Mouse (Mus musculus): Measurements from ENCODE around the gene Sim2. TPM values are rescaled to one million over a fixed set of nuclear protein-coding genes. Genes with fewer than 3 reads are reported as not detected.
A peak's percentile ranks its signal among the peaks of the same experiment; 100 is the strongest.

Sim2 gene
- total RNA-seq, 1 experiment from 2014 or later, result not detected

DNA sequence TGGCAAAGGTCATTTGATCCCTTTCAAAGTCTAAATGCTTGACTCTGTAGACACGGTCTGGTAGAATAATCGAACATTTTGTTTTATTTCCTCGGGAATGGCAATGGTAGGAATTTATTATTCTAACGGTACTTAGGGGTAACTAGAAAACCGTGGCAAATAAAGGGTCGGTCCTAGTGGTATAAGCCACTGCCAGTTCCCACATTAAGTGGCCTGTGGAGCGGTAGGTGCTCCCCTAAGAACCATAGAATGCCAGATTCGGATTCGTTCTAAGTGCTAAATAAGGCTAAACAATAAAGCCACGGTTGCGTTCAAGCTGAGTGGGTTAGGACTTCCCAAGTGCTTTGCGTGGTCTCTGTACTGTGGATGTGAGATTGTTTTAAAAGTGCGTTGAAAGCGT lies 11.7 kb downstream of the Sim2 start:
- no peak for DNase-seq

DNA sequence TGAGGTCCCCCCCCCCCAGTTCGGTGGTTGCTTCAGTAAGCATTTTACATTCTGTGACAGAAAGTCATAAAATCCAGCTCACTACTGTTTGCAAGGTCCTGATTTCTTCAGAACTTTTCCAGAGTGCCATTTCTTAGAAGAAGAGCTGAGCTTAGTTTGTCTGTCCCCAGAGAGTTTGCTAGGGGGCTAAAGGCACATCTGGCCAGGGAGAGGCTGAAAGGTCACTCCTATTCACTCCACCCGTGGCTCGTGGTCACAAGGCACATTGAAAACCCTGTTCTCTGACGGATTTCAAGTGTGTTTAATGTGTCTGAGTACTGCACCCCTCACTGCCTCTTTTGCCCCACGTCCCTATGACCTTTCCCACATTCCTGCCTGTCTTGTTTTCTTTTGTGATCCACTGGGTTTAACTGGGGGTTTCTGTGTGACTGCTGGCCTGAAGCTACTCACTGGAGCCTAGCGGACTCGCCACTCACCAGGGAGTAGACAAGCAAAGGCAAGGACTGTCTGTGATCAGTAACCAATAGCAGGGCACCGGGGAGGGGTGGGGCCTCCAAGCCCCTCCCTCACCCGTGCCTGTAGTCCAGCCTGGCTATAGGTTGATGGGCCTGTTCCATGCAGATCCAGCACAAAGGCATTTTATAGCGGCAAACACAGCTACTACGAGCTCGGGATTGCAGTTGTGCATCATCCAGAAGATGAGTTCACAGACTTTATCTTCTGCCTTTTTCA lies 13.2 kb downstream of the Sim2 start:
- no peak for DNase-seq

DNA sequence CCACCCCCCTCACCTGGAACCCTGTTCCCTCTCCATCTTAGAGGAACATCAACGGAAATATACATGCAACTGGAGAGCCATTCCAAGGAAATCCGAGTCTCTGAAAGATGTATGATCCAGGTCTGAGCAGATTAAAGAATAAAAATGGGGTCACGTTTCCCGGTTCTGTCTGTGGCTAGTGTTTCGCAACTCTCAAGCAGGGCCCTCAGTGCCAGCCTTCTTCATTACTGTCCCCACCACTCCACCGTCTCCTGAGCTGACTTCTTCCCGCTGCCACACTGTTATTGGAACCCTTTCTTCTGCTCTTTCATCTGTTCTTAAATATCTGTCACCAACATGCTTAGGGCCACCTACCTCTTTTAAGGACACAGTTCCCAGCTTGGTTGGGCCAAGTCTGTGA lies 28.4 kb downstream of the Sim2 start:
- no peak for DNase-seq

DNA sequence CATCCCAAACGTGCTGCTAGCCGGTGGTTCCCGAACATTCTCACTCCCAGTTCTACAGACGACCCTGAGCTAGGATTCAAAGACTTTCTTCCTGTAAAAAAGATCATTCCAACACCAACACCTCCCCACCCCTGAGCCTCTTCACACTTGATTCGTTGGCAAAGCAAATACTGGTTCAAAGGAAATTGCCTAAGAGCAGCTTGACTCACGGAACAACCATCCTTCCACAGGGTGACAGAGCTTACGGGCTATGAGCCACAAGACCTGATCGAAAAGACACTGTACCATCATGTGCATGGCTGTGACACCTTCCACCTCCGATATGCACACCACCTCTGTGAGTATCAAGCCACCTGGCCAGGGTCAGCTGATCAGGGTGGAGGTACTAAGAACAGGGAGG lies 30.0 kb downstream of the Sim2 start:
- no peak for DNase-seq

DNA sequence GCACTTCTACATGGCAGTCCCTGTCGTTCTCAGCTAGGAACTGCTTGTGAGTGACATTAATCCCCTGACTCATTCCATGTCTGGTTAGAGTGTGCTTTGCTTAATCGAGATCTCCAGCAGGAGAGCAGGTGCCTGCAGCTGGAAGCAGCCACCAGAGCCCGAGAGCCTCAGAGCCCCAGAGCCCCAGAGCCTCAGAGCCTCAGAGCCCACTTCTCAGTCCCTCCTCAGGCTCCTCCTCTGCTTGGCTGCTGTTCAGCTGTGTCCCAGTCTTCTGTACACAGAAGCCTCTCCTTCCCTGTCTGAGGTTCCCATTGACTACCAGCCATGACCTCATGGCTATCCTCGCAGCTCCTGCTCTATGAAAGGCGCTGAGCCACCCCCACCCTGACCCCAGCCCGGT lies 32.6 kb downstream of the Sim2 start:
- no peak for DNase-seq

DNA sequence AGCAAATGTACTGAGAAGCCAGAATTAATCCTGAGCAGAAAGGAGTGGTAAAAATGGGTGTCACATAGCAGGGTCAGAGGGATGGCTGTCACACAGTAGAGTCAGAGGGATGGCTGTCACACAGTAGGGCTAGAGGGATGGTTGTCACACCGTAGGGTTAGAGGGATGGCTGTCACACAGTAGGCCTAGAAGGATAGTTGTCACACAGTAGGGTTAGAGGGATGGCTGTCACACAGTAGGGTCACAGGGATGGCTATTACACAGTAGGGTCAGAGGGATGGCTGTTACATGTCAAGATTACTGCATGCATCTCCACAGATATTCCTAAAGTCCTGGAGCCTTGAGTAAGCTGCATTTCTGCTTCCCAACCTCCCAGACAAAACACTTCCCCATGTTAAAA lies 33.7 kb downstream of the Sim2 start:
- no peak for DNase-seq

DNA sequence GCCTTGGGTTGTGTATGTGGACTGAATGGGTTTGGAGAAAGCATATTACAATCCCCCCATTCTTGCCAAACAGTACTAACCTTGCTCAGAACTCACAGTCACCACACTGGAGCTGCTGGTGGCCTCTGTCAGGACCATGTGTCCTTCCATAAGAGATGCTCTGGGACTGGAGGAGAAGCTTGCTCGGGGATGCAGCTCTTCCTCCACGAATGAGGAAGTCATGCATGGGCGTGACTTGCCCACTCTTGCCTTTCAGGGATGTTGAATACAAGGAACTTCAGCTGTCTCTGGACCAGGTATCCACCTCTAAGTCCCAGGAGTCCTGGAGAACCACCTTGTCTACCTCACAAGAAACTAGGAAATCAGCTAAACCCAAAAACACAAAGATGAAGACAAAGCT lies 37.6 kb downstream of the Sim2 start:
- DNase-seq, result no peak

DNA sequence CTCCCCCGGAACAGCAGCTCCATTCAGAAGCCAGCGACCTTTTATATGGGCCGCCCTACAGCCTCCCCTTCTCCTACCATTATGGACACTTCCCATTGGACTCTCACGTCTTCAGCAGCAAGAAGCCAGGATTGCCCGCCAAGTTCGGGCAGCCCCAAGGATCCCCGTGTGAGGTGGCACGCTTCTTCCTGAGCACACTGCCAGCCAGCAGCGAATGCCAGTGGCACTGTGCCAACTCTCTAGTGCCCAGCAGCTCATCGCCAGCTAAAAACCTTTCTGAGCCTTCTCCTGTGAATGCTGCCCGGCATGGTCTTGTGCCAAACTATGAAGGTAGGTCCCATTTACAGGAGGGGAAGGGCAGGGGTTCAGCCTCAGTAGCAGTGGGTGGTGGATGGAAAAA lies 38.5 kb downstream of the Sim2 start:
- DNase-seq, result peak; percentile 79

DNA sequence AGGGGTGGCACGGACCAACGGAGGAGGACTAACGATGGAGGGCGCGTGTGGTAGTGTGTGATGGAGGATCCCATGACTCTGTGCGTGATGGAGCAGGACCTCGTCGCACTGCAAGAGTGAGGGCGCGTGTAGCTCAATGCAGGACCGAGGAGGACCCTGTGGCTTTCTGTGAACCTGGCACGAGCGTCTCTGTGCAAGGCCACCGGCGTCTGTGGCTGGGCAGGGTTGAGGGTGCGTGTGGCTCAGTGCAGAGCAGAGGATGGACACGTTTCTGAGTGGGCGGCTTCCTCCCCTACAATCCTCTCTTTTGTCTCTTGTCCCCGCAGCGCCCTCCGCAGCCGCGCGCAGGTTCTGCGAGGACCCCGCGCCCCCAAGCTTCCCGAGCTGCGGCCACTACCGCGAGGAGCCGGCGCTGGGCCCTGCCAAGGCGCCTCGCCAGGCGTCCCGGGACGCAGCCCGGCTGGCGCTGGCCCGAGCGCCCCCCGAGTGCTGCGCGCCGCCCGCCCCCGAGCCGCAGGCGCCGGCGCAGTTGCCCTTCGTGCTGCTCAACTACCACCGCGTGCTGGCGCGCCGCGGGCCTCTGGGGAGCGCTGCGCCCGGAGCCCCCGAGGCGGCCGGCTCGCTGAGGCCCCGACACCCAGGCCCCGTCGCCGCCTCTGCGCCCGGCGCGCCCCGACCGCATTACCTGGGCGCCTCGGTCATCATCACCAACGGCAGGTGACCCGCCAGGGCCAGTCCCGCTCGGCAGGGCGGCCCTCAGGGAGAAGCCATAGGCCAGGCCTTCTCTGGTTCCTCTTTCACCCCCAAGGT lies 40.6 kb downstream of the Sim2 start:
- peak; percentile 14 for DNase-seq

DNA sequence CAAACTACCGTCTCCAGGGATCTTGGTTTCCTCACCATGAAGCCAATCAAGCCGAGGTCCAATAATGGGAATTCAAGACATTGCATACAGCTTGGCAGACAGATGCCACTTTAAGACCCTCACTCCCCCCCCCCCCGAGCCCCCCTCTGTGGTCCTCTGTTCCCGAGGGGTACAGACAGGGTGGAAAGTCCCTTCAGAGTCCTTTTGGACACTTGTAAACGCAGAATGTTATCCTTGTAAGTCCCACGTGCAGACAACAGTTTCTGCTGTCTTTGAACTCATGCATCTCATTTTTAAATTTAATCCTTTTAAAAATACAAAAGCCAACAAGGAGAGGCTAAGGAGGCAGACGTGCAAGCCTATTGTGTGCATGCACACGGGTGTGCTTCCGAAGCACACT lies 41.5 kb downstream of the Sim2 start:
- DNase-seq, result no peak

DNA sequence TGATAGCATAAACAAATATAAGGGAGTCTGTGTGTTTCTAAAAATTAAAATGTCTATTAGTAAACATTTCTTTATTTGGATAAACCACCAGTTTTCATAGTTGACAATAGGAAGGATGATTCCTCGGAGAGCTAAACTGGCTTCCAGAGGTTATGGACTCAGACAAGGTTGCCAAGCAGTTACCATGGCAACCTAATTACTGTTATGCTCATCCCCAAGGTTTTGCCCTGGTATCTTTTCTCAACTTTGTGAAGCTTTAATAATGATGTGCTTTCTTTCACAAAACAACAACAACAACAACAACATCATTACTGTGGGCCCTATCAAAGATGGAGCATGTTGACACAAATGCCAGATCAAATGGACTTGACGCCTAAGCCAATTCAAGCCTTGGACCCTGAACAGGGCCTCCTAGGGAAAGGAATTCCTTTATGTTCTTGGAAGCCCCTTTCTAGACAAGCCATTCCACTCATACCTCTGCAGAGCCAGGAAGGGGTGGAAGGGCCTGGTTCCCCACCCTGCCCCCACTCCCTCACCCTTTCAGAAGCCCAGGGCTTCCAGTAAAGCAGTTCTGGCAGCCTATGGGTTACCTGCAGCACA lies 43.6 kb downstream of the Sim2 start:
- DNase-seq, result no peak

DNA sequence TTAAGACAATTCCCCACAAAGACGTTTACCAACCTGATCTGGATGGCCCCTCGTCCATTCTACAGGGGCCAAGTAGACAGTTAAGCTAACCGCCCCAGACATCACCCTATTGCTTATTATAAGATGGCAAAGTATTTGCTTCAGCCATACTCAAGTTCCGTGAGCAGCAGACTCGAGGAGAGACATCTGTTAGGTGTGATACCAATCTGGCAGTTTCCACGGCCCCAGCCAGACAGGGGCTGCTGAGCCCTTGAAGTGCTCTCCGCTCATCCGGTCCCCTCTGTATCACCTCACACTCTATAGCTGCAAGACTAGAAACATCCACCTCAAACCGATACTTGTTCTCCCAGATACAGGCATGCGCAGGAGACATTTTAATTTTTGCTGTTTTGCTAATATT lies 49.5 kb downstream of the Sim2 start:
- DNase-seq, result no peak

DNA sequence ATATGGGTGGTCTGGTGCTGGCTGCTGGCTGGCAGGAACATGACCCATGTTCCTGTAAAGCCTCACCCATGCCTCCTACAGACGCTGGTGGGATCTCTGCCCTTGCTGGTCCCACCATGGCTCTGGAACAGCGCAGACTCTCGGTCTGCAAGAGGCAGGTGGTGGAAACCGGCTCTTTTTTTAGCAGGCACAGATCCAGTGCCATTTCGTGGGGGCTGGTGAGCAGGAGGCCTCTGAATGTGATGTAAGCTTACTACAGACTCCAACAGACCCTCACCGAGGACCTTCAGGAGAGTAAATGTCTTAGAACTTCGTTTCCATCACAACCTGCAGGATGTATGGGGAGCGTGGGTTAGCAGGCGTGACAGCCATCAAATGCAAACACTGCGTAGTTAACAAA lies 56.0 kb downstream of the Sim2 start:
- no peak for DNase-seq

DNA sequence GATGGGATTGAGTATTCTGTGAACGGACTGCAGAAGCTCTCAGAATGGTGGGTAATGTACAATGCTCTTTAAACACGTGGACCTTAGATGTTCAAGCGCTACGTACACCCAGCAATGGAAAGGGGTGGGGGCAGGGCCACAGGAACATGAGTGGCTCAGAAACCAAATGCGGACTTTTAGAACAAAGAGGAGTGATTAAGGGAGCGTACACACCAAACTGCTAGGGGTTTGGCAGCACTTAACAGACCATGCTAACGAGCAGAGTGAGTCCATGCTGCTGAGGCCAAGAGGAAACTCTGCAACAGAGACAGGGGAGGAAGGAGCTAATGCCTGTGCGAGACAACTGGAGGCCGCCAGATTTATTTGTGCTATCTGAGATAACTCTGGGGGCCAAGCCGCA lies 58.6 kb downstream of the Sim2 start:
- peak; percentile 58 for DNase-seq

DNA sequence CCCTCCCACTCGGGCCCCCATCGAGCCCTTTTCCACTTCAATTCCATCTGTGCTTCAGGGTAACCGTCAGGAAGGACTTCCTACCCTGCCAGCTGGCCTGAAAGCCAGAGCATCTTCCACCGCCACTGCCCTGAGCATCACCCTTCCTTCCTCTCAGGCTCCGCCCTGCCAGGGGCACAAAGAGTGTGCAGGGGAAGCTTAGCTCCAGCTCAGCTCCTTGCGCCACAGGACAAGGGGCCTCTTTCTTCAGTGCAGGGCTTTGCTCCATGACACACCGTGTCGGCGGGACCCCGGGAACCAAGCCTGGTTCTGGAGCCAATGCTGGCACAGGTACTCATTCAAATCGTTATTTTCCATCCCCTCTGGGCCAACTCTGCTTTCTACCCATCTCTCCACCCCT lies 63.4 kb downstream of the Sim2 start:
- peak; percentile 42 for DNase-seq

DNA sequence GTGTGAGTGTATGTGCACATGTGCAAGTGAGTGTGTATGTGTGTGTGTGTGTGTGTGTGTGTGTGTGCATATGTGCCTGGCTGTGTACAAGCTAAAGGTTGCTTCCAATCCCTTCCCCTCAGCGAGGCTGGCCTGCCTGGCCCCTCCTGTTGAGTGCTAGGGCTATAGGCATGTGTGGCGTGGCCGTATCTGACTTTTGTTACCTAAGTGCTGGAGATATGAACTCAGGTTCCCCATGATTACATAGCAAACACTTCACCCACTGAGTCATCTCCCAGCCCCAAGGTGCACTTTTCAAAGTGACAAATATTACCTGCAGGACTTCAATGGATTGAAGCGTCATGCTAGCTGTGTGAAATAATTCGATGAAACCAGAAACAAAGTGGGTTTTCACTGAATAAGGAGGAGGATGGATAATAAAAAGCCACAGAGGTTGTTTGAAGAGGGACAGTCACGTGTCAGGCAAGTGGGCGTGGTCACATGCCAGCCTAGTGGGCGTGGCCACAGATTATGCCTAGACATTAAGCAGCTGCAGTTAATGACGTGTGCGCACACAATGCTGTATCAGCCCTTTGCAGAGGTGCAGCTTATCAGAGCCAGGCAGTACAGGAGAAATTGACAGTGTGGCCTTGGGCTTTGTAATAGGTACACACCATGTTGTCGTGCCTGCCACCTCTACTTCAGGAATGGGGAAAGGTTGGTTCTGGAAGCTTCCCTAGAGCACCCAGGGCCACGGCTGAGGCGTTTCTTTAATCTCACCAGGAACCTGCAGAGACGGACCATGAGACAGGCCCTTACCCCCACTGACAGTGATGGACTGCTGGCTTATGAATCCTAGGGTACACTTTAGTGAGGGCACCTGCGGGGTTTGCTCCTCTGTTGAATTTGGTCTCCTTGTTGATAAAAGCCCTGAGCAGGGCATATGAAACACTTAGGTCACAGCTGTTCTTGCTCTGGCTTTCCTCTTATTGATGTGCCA lies 65.7 kb downstream of the Sim2 start:
- no peak for DNase-seq

DNA sequence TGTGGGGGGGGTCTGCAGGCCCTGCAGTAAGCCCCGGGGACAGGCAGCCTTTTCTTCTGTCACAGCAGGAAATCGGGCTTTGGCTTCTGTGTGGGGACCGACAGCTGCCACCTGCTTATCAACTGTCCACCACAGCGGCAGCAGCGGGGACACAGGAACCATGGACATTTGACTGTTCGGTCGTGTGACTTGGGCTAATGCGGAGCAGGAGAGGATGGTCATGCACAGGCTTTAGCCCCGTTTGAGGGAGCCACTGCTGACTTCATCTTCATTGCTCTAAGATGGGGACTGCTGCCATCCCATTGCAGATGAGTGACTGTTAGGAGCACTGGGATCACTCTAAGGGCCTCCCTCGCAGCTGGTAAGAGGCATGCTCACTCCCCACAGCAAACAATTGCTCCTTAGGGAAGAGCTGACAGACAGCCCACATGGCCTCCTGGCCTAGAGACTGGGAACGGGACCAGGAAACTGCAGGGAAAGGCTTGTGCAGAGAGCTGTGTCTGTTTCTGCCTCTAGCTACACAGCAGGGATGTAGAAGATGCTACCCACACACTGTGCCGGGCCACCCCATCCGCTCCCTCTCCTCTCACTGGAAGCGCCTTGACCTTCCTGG lies 70.4 kb downstream of the Sim2 start:
- peak; percentile 13 for DNase-seq

DNA sequence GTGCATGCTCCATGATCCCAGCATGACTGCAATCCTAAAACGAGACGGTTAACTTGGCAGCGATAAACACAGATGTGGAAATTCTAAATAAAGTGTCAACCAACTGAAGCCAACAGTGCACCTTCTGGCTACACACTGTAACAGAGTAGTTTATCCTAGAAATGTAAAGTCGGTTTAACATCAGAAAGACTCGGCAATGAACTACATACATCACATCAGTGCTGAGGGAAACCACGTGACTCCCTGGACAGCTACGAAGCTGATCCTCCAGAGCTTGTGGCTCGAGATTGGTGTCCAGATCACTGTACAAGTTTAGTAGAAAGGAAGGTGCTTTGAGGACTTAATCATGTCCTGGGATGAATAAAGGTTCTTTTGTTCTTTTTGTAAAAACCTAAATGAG lies 73.1 kb downstream of the Sim2 start:
- DNase-seq, result no peak

DNA sequence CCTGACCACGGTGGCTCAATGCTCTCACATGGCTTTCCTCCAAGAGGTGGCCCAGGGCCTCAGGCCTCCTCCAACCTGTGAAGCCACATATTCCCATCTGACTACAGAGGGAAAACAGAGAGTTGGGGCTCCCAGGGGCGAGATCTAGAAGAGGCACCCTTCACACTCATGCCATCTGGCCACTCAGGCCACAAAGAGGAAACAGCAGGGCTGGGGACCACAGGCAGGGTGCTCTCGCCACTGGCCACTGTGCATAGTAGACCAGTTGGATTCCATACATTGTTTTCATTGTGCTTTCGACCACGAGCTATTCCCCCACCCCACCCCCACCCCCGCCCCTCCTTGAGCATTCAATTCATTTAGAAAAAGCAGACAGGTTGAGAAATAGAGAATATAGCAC lies 77.3 kb downstream of the Sim2 start:
- no peak for DNase-seq

DNA sequence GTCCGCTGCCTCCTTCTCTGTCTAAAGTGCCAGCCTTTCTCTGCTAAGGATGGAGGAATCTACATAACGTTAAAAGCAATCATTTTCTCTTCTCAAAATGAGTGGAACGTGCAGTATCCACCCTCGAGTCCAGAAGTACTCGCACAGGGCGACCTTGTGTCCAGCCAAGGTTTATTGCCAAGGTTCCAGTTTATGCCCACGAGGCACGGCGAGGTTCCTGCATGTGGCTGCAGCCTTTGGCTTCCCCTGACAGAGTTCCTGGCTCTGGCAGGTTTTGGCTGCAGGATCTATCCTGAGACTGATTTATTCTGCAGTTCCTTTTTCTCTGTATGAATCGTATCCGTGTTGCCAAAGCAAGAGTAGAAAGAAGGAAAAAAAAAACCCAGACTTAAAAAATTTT lies 78.3 kb downstream of the Sim2 start:
- peak; percentile 76 for DNase-seq

DNA sequence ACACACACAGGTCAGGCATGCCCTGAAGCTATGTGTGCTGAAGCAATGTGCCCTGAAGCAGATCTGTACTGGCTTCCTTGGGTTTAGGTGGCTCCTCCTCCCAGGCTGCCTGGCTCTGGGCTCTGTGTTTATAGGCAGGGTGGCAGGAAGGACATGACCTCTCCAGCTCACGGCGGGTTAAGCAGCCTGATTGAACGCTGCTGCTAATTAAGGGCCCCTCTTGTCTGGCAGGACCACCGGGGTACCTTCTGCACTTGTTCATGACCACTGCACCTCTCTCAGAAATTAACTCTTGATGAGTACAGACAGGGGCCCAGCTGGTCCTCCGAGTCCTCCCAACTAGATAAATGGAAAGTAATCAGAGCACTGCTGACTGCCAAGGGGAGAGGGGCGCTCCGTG lies 79.5 kb downstream of the Sim2 start:
- DNase-seq, result peak; percentile 25

DNA sequence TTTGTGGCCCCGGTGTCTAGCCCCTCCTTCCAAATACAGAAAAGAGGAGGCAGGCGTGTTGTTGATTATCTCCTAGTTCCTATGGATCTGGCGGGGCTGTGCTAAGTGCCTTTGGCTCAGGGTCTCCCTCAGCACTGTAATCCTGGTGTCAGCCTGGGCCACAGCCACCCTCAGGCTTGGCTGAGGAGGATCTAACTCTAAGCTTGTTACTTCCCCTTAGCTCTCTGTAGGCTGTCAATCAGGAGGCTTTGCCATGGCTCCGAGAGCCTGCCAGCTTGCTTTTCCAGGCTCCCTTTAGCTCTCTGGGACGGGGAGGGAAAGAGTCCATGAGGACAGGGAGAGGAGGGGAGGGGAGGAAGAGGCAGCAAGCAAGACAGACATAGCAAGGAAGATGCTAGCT lies 80.2 kb downstream of the Sim2 start:
- no peak for DNase-seq

Measured in adrenal gland, postnatal 14 days (tissue).